Mouse (Mus musculus): ENCODE data around the gene Ppp1r36.

DNA sequence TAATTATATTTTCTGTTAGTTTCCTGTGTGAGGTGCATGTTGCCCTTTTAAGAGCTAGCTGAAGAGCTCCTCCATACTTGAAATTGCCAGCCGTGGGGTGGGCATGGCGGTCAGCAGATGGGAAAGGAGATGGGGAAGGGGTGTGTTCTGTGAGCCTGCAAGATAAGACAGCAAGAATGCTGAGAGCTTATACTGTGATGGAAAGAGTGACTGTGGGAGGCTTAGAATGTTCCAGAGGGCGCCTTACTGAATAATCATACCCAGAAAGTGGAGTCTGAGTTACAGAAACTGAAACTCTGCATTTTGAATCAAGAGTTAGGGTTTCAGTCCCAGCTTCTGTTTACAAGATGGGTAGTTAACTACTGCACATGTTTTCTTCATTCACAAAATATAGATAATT is 41.8 kb upstream of the Ppp1r36 start:
- TF ChIP-seq CTCF (IDR thresholded peaks at IDR 0.05; ENCODE audit: borderline replicate concordance, insufficient read depth, low read depth, low read length) (no peak), POLR2A (IDR thresholded peaks at IDR 0.05; ENCODE audit: borderline replicate concordance, insufficient read depth, low read length) (no peak)

Data from cerebellum, adult 2 months (tissue).